Mouse (Mus musculus) layer of hippocampus, adult 18-20 months (tissue): ENCODE data around the gene Med20. TPM values are rescaled to one million over a fixed set of nuclear protein-coding genes. Genes with fewer than 3 reads are reported as not detected.
A peak's percentile ranks its signal among the peaks of the same experiment; 100 is the strongest.
"Not testable (repeated sequence)": the region's sequence is repeated elsewhere in the genome, so short reads cannot be mapped to it uniquely, and the experiment has no call there.

Experiments used
- DNase-seq, 2 experiments: peaks; one replicate each; pipeline ENCODE4 v3.0.0; 2022; ENCODE audit warnings: low spot score in 2 of 2
- total RNA-seq, 2 experiments: library from RNA; stranded (reverse); gene quantifications; 2 replicates each; pipeline ENCODE4 v1.2.3; 2021

Gene Med20
- total RNA-seq, 2 experiments from 2014 or later = 33.4 to 36.9 TPM

DNA sequence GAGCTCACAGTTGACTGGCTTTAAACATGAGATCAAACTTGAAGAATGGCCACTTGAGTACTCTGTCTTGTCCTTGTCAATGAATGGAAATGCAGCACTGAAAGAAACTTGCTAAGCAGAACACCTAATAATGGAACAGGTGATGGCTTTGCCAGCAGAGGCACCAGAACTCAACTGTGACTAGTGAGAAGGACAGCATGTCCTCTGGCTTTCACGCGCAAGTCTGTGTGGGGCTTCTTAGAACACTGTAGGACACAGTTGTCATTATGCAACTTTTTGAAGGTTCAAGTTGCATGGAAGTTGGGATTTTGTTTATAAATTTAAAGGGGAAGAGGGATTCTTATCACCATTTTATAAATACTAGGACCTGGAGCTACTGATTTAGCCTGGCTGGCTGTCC, 13.7 kb downstream of the Med20 start:
- no peak for DNase-seq

- no peak for DNase-seq
Observed at GRCm38 (mm10) chr17:47626031-47626430, 14.6 kb downstream of the Med20 start.

DNA sequence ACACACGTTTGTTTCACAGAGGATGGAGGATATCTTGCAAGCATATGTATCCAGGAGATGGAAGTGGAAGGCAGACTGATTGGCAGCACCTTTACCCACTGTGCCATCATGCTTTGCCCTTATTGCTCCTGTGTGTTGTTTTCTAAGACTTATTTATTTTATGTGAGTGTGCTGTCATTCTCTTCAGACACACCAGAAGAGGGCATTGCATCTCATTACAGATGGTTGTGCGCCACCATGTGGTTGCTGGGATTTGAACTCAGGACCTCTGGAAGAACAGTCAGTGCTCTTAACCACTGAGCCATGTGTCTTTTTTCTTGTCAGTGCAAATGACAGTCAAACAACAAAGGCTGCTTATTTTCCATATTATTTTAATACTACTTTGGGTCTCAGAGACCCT, 16.4 kb downstream of the Med20 start:
- no peak for DNase-seq

DNA sequence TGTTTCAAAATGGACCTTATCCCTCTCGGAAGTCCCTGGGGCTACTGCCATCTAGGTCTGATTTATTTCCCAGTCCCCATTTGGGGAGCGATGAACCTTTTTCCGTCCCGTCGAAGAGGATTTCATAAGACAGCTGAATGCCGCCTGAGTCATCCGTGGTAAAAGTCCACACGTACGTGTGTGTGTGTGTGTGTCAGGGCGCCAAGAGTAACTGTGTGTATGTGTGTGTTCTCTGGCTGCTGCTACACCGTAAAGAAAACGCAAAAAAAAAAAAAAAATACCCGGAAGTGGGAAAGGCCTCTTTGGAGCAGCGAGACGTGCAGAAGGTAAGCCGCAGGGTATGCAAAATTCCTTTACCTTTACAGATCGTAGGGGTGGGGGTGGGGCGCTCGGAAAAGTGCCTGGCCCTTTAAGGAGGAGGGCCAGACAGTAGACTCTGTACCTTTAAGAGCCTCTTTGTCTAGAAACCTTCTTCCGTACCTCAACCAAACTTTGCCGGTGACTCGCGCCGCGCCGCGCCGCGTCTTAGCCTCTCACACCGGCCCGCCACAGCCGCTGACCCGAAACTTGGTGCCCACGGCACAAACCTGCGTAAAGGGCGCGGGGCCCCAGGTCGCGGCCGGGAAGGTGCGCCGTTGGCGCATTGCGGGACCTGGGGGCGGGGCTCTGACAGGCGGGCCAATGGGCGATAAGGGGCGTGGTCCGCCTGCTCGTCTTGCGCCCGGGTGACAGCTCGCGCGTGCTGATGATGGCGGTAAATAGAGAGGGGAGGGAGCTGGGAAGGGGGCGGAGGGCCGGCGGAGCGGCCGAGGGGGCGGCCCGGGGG, 17.7 kb downstream of the Med20 start:
- DNase-seq = peak; percentile 87 to 96

GRCm38 (mm10) chr17:47629717-47630677, 18.6 kb downstream of the Med20 start:
- DNase-seq = peak; percentile 16 to 25

- no peak for DNase-seq
Observed at GRCm38 (mm10) chr17:47630678-47631065, 19.3 kb downstream of the Med20 start, which contains the start of gene Usp49. Gene Usp49, plus strand, starts transcription at chr17:47630690.

- DNase-seq = no peak
Observed at GRCm38 (mm10) chr17:47632181-47632840, 20.9 kb downstream of the Med20 start.

DNA sequence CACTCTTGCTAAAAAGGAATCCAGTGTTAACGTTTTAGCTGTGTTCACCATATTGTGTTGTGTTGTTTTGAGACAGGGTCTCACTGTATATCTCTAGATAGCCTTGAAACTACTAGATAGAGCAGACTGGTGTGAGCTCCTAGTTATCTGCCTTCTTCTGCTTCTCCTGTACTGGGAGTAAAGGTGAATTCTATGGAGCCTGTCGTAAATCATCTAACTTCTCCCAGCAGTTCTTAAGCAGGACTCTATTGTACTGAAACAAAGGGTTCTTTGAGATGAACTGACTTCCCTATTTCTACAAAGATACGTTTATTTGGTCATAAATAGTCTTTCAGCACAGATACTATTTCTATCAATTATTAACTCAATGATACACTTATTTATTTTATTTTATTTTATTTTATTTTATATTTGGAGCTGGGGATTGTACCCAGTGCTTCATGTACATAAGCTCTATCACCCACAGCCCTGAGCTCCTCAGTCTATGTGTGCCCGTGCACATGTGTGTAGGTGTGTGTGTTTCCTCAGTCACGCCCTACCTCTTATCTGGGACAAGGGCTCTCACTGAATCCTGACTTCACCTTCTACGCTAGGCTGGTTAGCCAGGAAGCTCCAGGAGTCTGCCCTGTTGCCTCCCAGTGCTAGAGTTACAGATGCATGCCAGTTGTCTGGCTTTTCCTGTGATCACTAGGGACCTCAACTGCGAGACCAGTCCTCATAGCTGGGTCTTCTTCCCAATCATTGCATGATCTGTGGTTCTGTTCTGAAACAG, 22.8 kb downstream of the Med20 start:
- no peak for DNase-seq

DNA sequence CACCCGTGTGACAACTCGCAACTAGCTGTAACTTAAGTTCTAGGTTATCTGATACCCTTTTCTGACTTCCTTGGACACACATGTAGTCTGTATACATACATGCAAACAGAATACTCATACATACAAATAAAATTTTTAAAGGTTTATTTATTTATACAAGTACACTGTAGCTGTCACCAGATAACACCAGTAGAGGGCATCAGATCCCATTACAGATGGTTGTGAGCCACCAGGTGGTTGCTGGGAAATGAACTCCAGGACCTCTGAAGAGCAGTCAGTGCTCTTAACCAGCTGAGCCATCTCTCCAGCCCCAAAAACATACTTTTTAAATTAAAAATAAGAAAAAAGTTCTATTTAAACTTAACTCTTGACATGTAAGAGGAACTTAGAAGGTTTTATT, 31.6 kb downstream of the Med20 start:
- no peak for DNase-seq

DNA sequence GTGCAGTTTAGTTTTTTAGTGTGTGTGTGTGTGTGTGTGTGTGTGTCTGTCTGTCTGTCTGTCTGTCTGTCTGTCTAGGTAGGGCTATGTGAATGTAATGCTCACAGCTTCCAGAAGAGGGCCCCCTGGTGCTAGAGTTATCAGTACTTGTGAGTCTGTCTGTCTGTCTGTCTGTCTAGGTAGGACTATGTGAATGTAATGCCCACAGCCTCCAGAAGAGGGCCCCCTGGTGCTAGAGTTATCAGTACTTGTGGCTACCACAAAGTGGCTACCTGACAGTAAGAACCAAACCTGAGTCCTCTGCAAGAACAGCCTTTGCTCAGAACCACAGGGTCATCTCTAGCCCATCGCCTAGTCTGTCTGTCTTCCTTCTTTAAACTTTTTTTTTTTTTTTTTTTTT, 35.3 kb downstream of the Med20 start:
- peak in 1 of 2 experiments; percentile 61 for DNase-seq

DNA sequence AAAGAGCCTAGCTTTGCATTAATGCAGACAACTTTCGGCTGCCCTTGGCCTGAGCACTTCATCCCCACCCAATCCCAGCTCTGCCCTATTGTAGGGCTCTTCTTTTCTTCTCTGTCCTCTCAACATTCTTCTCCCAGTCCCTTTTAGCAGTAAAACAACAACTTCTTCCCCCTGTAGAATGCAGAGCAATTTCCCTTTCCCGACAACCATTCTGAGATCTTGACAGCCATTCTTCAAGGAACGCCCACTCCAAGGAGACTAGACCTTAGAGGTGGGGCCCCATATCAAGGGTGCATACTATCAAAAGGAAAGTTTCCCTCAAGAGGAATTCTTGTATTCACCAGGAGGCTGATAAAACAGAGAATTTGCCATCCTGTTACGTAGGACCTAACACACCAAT, 37.6 kb downstream of the Med20 start:
- no peak for DNase-seq

DNA sequence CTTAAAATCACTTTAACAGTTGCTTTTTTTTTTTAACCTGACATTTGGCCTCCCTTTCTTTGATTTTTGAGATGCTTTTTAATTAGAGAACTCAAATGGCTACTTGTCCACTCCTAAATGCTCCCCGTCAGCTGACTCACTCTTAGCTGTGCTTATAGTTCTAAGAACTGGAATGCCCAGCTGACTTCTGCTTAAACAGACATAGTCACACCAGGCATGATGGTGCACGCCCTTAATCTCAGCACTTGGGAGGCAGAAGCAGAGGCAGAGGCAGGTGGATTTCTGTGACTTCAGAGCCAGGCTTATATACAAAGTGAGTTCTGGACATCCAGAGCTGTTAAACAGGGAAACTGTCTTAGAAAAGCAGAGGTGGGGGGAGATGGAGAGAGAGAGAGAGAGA, 40.6 kb downstream of the Med20 start:
- no peak for DNase-seq

- not testable (repeated sequence) for DNase-seq
Observed at GRCm38 (mm10) chr17:47654346-47654745, 43.0 kb downstream of the Med20 start.

- no peak for DNase-seq
Observed at GRCm38 (mm10) chr17:47655697-47656096, 44.3 kb downstream of the Med20 start.

DNA sequence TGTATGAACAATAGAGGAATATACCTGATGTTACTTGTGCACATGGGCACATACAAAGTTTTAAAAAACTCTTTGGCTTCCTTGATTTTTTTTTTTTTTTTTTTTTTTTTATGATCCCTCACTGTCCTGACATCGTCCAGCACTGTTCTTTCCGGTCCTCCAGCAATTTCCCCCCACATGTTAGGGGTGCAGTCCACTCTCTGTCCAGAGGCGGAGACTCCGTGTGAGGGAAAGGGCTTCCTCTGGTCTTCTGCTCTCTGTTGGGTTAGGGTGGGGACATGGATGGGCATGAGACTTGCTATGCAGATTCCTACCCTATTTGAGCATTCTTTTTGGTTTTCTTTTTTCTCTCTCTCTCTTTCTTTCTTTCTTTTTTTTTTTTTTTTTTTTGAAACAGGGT, 46.5 kb downstream of the Med20 start:
- DNase-seq = no peak

DNA sequence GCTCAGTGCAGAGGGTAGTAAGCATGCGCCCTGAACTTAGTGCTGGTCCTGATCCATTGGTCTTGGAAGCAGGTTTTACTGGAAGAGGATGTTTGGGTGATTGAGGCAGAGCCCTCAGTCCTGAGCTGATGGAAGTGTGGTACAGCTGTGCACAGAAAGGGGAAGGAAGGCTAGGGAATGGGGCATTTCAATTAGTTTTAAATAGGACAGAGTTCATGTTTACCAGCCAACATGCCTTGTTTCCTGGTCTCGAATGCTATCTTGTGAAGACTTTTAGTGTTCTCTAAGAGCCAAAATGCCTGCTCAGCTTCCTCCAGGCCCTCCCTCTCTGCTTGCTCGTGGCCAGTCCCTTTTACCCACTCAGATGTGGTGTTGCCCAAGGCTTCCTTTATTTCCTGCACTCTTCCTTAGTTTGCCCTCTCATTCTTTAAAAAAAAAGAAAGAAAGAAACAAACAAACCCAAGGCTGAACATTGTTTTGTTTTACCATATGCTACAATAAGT, 47.4 kb downstream of the Med20 start:
- DNase-seq = no peak

DNA sequence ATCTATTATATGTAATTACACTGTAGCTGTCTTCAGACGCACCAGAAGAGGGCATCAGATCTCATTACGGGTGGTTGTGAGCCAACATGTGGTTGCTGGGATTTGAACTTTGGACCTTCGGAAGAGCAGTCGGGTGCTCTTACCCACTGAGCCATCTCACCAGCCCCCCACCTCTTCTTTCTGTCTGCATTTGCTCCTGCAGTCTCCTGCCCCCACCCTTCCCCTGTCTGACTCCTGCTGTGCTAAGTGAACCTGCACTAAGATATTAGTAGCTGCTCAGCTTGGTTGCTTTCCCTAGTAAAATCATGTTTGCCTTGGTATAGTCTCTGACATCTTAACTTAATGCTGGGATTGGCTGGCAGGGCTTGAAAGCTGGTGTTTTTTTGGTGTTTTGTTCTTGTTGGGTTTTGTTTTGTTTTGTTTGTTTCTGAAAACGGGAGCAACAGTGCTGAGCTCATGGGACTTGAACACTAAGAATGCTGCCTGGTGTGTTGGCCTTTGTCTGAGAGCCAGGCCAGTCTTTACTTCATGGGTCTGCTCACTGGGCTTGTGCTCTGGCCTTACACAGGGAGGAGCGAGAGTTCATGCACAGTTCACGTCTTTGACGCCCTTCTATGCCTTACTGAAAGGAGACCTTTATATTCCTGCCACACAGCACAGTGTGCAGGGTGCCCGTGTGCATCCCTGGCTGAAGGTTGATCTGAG, 51.8 kb downstream of the Med20 start:
- no peak for DNase-seq

DNA sequence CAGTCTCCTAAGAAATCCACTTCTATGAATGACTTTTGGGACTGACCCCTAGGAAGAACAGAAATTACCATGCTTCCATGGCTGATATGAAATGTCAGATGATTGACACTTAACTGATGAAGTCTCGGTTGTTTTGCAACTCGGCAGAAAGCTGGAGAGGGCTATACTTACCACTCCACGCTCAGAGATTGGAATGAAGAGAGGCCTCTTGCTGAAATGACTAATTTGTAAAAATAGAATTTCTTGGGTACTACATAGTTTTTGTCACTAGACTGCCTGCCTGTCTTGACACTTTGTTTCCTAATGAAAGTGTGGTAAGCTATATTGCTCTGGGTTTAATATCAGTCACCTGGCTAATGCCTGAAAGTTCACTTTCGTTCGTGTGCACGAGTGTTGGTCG, 53.1 kb downstream of the Med20 start:
- no peak for DNase-seq

DNA sequence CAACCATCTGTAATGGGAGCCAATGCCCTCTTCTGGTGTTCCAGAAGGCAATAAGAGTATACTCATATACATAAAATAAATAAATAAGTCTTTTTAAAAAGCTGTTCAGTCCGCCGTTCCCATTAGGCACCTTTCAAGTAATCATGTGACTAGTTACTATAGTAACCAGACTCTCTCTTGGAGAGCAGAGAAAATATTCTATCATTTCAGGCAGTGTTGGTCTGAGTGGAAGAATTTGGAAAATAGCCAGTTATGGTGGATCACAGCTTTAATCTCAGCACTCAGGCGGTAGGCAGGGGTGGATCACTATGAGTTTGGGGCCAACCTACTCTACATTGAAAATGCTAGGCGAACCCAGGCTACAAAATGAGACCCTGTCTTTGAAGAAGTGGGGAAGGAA, 57.8 kb downstream of the Med20 start:
- no peak for DNase-seq

GRCm38 (mm10) chr17:47671988-47672310, 60.6 kb downstream of the Med20 start:
- DNase-seq = no peak
